Mouse (Mus musculus) ES-Bruce4 (cell line): ENCODE results near the gene Papolb. TPM values are rescaled to one million over a fixed set of nuclear protein-coding genes. Genes with fewer than 3 reads are reported as not detected.
A peak's percentile ranks its signal among the peaks of the same experiment; 100 is the strongest.

ENCODE experiments used
- H3K27ac ChIP-seq: 2 replicates; pipeline ENCODE4 v1.5.1; 2012; ENCODE audit warnings: low read length, inconsistent platforms; ENCODE audit not compliant: insufficient read depth
- H3K27me3 ChIP-seq: 2 replicates; pipeline ENCODE4 v1.6.1; 2012; ENCODE audit warnings: mild to moderate bottlenecking, low read length, inconsistent platforms; ENCODE audit not compliant: control insufficient read depth, poor library complexity, insufficient read depth, severe bottlenecking
- H3K36me3 ChIP-seq: 2 replicates; pipeline ENCODE4 v1.6.1; 2012; ENCODE audit warnings: inconsistent platforms, mild to moderate bottlenecking, low read length, moderate library complexity; ENCODE audit not compliant: control insufficient read depth, poor library complexity, insufficient read depth, severe bottlenecking
- H3K4me1 ChIP-seq: one replicate; pipeline ENCODE4 v1.8.1; 2011; ENCODE audit warnings: low read length; ENCODE audit not compliant: control insufficient read depth, insufficient read depth
- H3K4me3 ChIP-seq: 2 replicates; pipeline ENCODE4 v1.5.1; 2011; ENCODE audit warnings: low read depth, mild to moderate bottlenecking, low read length
- H3K9ac ChIP-seq: 2 replicates; pipeline ENCODE4 v1.6.1; 2012; ENCODE audit warnings: low read depth, mild to moderate bottlenecking, inconsistent platforms; ENCODE audit not compliant: poor library complexity, severe bottlenecking
- H3K9me3 ChIP-seq: replicated peaks from 2 replicates; pipeline ENCODE4 v1.6.1; 2012; ENCODE audit warnings: mild to moderate bottlenecking, low read length, inconsistent platforms; ENCODE audit not compliant: control insufficient read depth, poor library complexity, insufficient read depth, severe bottlenecking
- CTCF ChIP-seq: IDR thresholded peaks from one replicate; pipeline ENCODE4 v1.8.1; 2011; ENCODE audit warnings: low read depth, low read length
- EP300 ChIP-seq: IDR thresholded peaks from 2 replicates; pipeline ENCODE4 v1.6.1; 2011; ENCODE audit warnings: low read depth, low read length; ENCODE audit not compliant: insufficient read depth
- POLR2A ChIP-seq: IDR thresholded peaks from one replicate; pipeline ENCODE4 v1.8.1; 2011; ENCODE audit warnings: low read length; ENCODE audit not compliant: insufficient read depth
- polyA plus RNA-seq: library from polyadenylated mRNA; stranded (reverse); fragments of >200 nt; gene quantifications from 2 replicates; pipeline ENCODE4 v1.2.4, GENCODE M21; 2011; ENCODE audit warnings: low read depth; ENCODE audit not compliant: missing spikeins, insufficient read depth, insufficient read length

The Papolb gene
- 3.3 and 3.9 TPM in 2 replicates for polyA plus RNA-seq

- Histone ChIP-seq H3K4me1 (no peaks in the 10 kb centered on the region), H3K27ac (no peak within 1 kb of the TSS), H3K9ac (peak within 1 kb of the TSS; percentile 71), H3K36me3 (no peaks in the 10 kb centered on the region), H3K4me3 (peak within 1 kb of the TSS; percentile 16), H3K9me3 (no peaks in the 10 kb centered on the region), H3K27me3 (peaks cover 4% of the 10 kb centered on the region; the same call in 1 of the 2 replicates)
- TF ChIP-seq CTCF (no peak), POLR2A (no peak), EP300 (no peak)
These were observed at the start of gene Papolb for GRCm38 (mm10) chr5:142529915-142530314. Gene Papolb (minus strand): TSS chr5:142530076.

- H3K27me3 ChIP-seq = no peaks in the 10 kb centered on the region
- TF ChIP-seq CTCF (peak; percentile 46), EP300 (no peak), POLR2A (no peak)
- H3K27ac ChIP-seq = no peak overlapping the region
- no peaks in the 10 kb centered on the region for H3K9me3 ChIP-seq
- H3K4me1 ChIP-seq = no peaks in the 10 kb centered on the region
- H3K4me3 ChIP-seq = no peak overlapping the region
- H3K36me3 ChIP-seq = no peaks in the 10 kb centered on the region
- no peak overlapping the region for H3K9ac ChIP-seq
These were observed 48.3 kb upstream of the Papolb start for GRCm38 (mm10) chr5:142578192-142578591.

- Histone ChIP-seq H3K9ac (no peak overlapping the region), H3K36me3 (no peaks in the 10 kb centered on the region), H3K9me3 (no peaks in the 10 kb centered on the region), H3K4me3 (no peak overlapping the region), H3K4me1 (no peaks in the 10 kb centered on the region), H3K27me3 (no peaks in the 10 kb centered on the region), H3K27ac (no peak overlapping the region)
- no peak for TF ChIP-seq POLR2A
These were observed 47.0 kb upstream of the Papolb start for GRCm38 (mm10) chr5:142576832-142577231.

DNA sequence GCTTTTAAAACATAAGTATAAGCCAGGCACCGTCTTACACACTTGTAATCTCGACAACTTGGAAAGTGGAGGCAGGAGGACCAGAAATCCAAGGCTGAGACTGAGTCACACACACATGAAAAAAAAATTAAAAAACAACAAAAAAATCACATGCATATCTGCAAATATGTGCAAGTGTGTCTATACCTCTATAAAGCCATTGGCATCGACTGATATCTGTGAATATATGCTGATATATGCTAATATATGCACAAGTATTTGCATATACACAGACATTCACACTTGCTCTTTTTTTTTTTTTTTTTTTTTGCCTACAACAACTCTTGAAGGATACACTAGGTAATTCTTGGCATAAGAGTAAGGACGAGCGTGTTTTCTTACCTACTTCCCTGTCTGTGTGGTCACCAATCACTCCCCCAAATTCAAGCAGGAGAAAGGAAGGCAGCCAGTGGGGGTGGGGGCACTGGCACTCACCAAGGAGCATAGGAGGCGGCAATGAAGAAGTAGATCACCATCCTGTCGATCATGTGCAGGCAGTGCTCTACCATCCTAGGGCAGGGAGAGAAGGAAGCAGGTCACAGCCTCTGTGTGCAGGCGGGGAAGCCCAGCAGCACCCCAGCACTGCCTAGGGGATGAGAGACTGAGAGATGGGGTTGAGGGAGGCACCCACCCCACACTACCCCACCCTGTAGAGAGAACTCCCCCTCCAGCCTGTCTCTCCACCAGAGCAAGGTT is 44.6 kb upstream of the Papolb start:
- H3K36me3 ChIP-seq = no peaks in the 10 kb centered on the region
- no peaks in the 10 kb centered on the region for H3K9me3 ChIP-seq
- no peak overlapping the region for H3K4me3 ChIP-seq
- no peak overlapping the region for H3K9ac ChIP-seq
- TF ChIP-seq EP300 (no peak), CTCF (no peak), POLR2A (no peak)
- no peaks in the 10 kb centered on the region for H3K4me1 ChIP-seq
- H3K27me3 ChIP-seq = no peaks in the 10 kb centered on the region
- no peak overlapping the region for H3K27ac ChIP-seq

DNA sequence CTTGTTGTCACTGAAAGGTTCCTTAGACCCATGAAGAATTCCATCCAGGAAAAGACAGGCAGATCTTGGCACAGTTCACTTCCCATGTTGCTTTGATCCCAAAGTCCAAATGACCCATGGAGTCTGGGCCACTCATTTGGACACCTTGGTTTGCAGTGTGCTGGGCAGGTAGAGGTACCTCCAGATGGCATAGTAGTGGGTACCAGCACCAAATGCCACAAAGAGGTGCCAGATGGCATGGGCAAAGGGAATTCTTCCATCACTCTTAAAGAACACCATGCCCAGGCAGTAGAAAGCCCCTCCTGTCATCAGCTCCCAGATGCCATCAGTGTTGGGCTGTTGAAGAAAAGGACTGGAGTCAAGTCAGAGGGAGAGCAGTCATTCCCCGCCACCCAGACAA is 34.7 kb upstream of the Papolb start:
- H3K4me1 ChIP-seq = peaks cover 3% of the 10 kb centered on the region
- no peak overlapping the region for H3K9ac ChIP-seq
- no peak overlapping the region for H3K4me3 ChIP-seq
- TF ChIP-seq POLR2A (no peak), EP300 (no peak), CTCF (no peak)
- H3K27ac ChIP-seq = no peak overlapping the region
- H3K36me3 ChIP-seq = no peaks in the 10 kb centered on the region
- no peaks in the 10 kb centered on the region for H3K27me3 ChIP-seq
- no peaks in the 10 kb centered on the region for H3K9me3 ChIP-seq

DNA sequence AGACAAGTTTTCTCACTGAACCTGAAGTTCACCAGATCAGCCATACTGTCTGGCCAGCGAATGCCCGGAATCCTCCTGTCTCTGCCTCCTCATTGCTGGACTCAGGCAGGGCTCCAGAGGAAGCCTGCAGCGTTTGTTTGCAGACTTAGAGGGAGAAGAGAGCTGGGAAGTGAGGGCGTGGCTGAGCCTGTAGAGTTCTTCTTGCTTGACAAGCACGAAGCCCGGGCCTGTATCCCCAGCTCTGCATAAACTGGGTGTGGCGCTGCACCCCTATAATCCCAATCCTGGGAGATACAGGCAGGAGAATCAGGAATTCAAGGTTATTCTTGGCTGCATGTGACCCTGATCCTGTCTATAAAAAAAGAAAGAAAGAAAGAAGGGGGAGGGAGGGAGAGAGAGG is 30.4 kb upstream of the Papolb start:
- no peak for TF ChIP-seq CTCF
- TF ChIP-seq EP300 = 0 out of 2 replicates have a peak, but pooled peaks have one; percentile 18
- no peaks in the 10 kb centered on the region for H3K9me3 ChIP-seq
- peaks cover 3% of the 10 kb centered on the region for H3K4me1 ChIP-seq
- no peaks in the 10 kb centered on the region for H3K27me3 ChIP-seq
- no peaks in the 10 kb centered on the region for H3K36me3 ChIP-seq
- H3K4me3 ChIP-seq = no peak overlapping the region
- H3K27ac ChIP-seq = no peak overlapping the region
- H3K9ac ChIP-seq = no peak overlapping the region
